ENCODE assay signal across 14 mouse cellular contexts in the genomic region with DNA sequence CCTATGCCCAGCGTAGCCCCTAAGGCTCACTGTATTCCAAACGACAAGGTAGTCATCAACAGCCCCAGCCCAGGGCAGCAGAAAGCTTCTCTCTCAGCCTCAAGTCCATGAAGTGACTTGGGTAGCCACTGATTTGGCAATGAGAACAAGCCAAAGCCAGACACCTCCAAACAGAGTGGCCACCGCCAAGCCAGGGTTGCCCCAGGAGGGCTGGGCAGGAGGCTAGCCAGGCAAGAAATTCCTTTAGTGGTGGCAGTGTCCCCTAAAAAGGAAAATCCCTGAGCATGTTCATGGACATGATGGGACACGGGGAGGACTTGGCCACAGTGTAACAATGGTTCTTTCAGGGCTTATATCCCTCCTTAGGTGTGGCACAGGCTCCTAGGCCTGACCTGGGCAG.
"Had no signal": no experiment of that assay in that cellular context is flagged by ENCODE, and none has a peak within 500 bp of the region (broad histone marks: within the 10 kb centered on the region; RNA-seq: fewer than 3 reads in every experiment).

No protein-coding gene starts in this region.

- H3K4me1 ChIP-seq: neural tube, embryonic 15.5 days had no signal

- H3K9ac ChIP-seq: limb, embryonic 13.5 days; liver, embryonic 15.5 days; lung, embryonic 14.5 days; midbrain, embryonic 12.5 days; neural tube, embryonic 15.5 days had no signal

- ATAC-seq: midbrain, embryonic 16.5 days had no signal

- H3K27me3 ChIP-seq: limb, embryonic 13.5 days; liver, embryonic 15.5 days; neural tube, embryonic 15.5 days had no signal

- H3K4me3 ChIP-seq: limb, embryonic 13.5 days; liver, embryonic 15.5 days; midbrain, embryonic 12.5 days; neural tube, embryonic 15.5 days had no signal

- H3K36me3 ChIP-seq: limb, embryonic 13.5 days; liver, embryonic 15.5 days; midbrain, embryonic 12.5 days; neural tube, embryonic 15.5 days had no signal

- H3K9me3 ChIP-seq: limb, embryonic 13.5 days; liver, embryonic 15.5 days; midbrain, embryonic 12.5 days; neural tube, embryonic 15.5 days had no signal

- DNase-seq: kidney, adult 11 months; kidney, adult 9 months; lung, embryonic 14.5 days; lung, postnatal 14 days; spleen, adult 18-20 months; thymus, adult 18-20 months; thymus, postnatal 25 days had no signal

- H3K4me2 ChIP-seq: limb, embryonic 13.5 days; liver, embryonic 11.5 days; liver, embryonic 15.5 days; lung, embryonic 14.5 days; midbrain, embryonic 12.5 days; neural tube, embryonic 15.5 days had no signal

- H3K27ac ChIP-seq: kidney, postnatal 0 days; midbrain, embryonic 12.5 days; neural tube, embryonic 15.5 days had no signal
